Mouse (Mus musculus) myocyte (in vitro differentiated cells): ENCODE measurements around the gene Sin3b. TPM values are rescaled to one million over a fixed set of nuclear protein-coding genes. Genes with fewer than 3 reads are reported as not detected.

Source experiments
- H3K27me3 ChIP-seq: one replicate; pipeline ENCODE4 v1.6.1; 2011; ENCODE audit not compliant: control insufficient read depth, insufficient read depth, insufficient read length
- H3K36me3 ChIP-seq: one replicate; pipeline ENCODE4 v1.6.1; 2011; ENCODE audit not compliant: control insufficient read depth, insufficient read depth
- H3K4me2 ChIP-seq: one replicate; pipeline ENCODE4 v1.6.1; 2011; ENCODE audit warnings: low read depth, control low read depth
- H3K4me3 ChIP-seq: one replicate; pipeline ENCODE4 v1.5.1; 2011; ENCODE audit warnings: mild to moderate bottlenecking, control low read depth, moderate library complexity
- H3K79me2 ChIP-seq: one replicate; pipeline ENCODE4 v1.6.1; 2011; ENCODE audit not compliant: control insufficient read depth, insufficient read depth
- H3ac ChIP-seq: one replicate; pipeline ENCODE4 v1.6.1; 2011; ENCODE audit not compliant: control insufficient read depth, insufficient read length
- CEBPB ChIP-seq: IDR thresholded peaks from 2 replicates; pipeline ENCODE4 v1.6.1; 2011; ENCODE audit warnings: mild to moderate bottlenecking, moderate library complexity; ENCODE audit not compliant: poor library complexity, insufficient read depth, severe bottlenecking
- E2F4 ChIP-seq: IDR thresholded peaks from one replicate; pipeline ENCODE4 v1.6.1; 2011; ENCODE audit warnings: mild to moderate bottlenecking, control low read depth, moderate library complexity; ENCODE audit not compliant: insufficient read depth
- MAX ChIP-seq: IDR thresholded peaks from one replicate; pipeline ENCODE4 v1.6.1; 2011; ENCODE audit warnings: low read depth, mild to moderate bottlenecking, control low read depth
- MYOD1 ChIP-seq, 3 experiments: IDR thresholded peaks; one replicate each; pipeline ENCODE4 v1.6.1; 2011; ENCODE audit warnings: control low read depth in 2 of 3, low read depth in 2 of 3, mild to moderate bottlenecking in 2 of 3, moderate library complexity in 1 of 3; ENCODE audit not compliant: insufficient read length in 2 of 3, control insufficient read depth in 1 of 3
- MYOG ChIP-seq, 3 experiments: IDR thresholded peaks; one replicate each; pipeline ENCODE4 v1.6.1; 2011; ENCODE audit warnings: control low read depth in 2 of 3, low read depth in 2 of 3, mild to moderate bottlenecking in 2 of 3; ENCODE audit not compliant: insufficient read length in 2 of 3, control insufficient read depth in 1 of 3, insufficient read depth in 1 of 3
- POLR2A ChIP-seq: IDR thresholded peaks from one replicate; pipeline ENCODE4 v1.6.1; 2011; ENCODE audit warnings: low read depth, mild to moderate bottlenecking, control low read depth, moderate library complexity; ENCODE audit not compliant: insufficient read length
- POLR2AphosphoS2 ChIP-seq: IDR thresholded peaks from one replicate; pipeline ENCODE4 v1.6.1; 2011; ENCODE audit warnings: low read depth, control low read depth; ENCODE audit not compliant: insufficient read length
- REST ChIP-seq: IDR thresholded peaks from one replicate; pipeline ENCODE4 v1.6.1; 2011; ENCODE audit warnings: mild to moderate bottlenecking, control low read depth, moderate library complexity; ENCODE audit not compliant: insufficient read depth, insufficient read length
- SRF ChIP-seq: IDR thresholded peaks from one replicate; pipeline ENCODE4 v1.6.1; 2011; ENCODE audit warnings: low read depth; ENCODE audit not compliant: control insufficient read depth, insufficient read length
- TCF12 ChIP-seq: IDR thresholded peaks from one replicate; pipeline ENCODE4 v1.6.1; 2011; ENCODE audit warnings: mild to moderate bottlenecking, control low read depth; ENCODE audit not compliant: poor library complexity, insufficient read depth, severe bottlenecking
- TCF3 ChIP-seq: IDR thresholded peaks from one replicate; pipeline ENCODE4 v1.6.1; 2011; ENCODE audit warnings: low read depth, control low read depth; ENCODE audit not compliant: insufficient read length
- USF1 ChIP-seq: IDR thresholded peaks from one replicate; pipeline ENCODE4 v1.6.1; 2011; ENCODE audit warnings: low read depth, mild to moderate bottlenecking, control low read depth, moderate library complexity
- polyA plus RNA-seq: library from polyadenylated mRNA; unstranded; fragments of >200 nt; fragmentation: generic; extraction: Trizol; gene quantifications from one replicate; pipeline ENCODE4 v1.2.1, GENCODE M21; 2012; ENCODE audit warnings: missing spikeins

Sin3b gene
- polyA plus RNA-seq, 1 experiment = 155 TPM

GRCm38 (mm10) chr8:72765696-72766095, 42.6 kb downstream of the Sin3b start:
- no peaks in the 10 kb centered on the region for H3K36me3 ChIP-seq
- no peak overlapping the region for H3K4me2 ChIP-seq
- no peaks in the 10 kb centered on the region for H3K27me3 ChIP-seq
- H3K4me3 ChIP-seq = no peak overlapping the region
- TF ChIP-seq TCF3 (no peak), E2F4 (no peak), REST (no peak), SRF (no peak), POLR2AphosphoS2 (no peak), TCF12 (no peak), MAX (no peak), MYOG (IDR thresholded peaks at IDR 0.05; ENCODE audit: control insufficient read depth in 1 of 3, insufficient read depth in 1 of 3, insufficient read length in 2 of 3, low read depth in 2 of 3) (no peak), CEBPB (no peak), POLR2A (no peak), USF1 (no peak), MYOD1 (IDR thresholded peaks at IDR 0.05; ENCODE audit: control insufficient read depth in 1 of 3, insufficient read length in 2 of 3, low read depth in 2 of 3) (no peak)
- no peak overlapping the region for H3ac ChIP-seq
- H3K79me2 ChIP-seq = no peaks in the 10 kb centered on the region

- no peak overlapping the region for H3K4me2 ChIP-seq
- H3ac ChIP-seq = no peak overlapping the region
- no peak overlapping the region for H3K4me3 ChIP-seq
- no peaks in the 10 kb centered on the region for H3K36me3 ChIP-seq
- H3K79me2 ChIP-seq = no peaks in the 10 kb centered on the region
- TF ChIP-seq MYOG (IDR thresholded peaks at IDR 0.05; ENCODE audit: control insufficient read depth in 1 of 3, insufficient read depth in 1 of 3, insufficient read length in 2 of 3, low read depth in 2 of 3) (no peak), MAX (no peak), TCF3 (no peak), USF1 (no peak), POLR2A (no peak), E2F4 (no peak), CEBPB (no peak), MYOD1 (IDR thresholded peaks at IDR 0.05; ENCODE audit: control insufficient read depth in 1 of 3, insufficient read length in 2 of 3, low read depth in 2 of 3) (no peak), SRF (no peak), POLR2AphosphoS2 (no peak), REST (no peak), TCF12 (no peak)
- H3K27me3 ChIP-seq = no peaks in the 10 kb centered on the region
Observed at GRCm38 (mm10) chr8:72766777-72767176, 43.7 kb downstream of the Sin3b start.

- Histone ChIP-seq H3K4me2 (no peak overlapping the region), H3K79me2 (no peaks in the 10 kb centered on the region), H3K27me3 (no peaks in the 10 kb centered on the region)
Observed at GRCm38 (mm10) chr8:72777797-72778196, 54.7 kb downstream of the Sin3b start.

GRCm38 (mm10) chr8:72780644-72781043, 57.6 kb downstream of the Sin3b start:
- H3K36me3 ChIP-seq = no peaks in the 10 kb centered on the region
- TF ChIP-seq TCF12 (peak; percentile 14), USF1 (no peak), E2F4 (no peak), POLR2A (no peak), POLR2AphosphoS2 (no peak), MAX (no peak), TCF3 (no peak), CEBPB (no peak), MYOD1 (IDR thresholded peaks at IDR 0.05; ENCODE audit: control insufficient read depth in 1 of 3, insufficient read length in 2 of 3, low read depth in 2 of 3) (peak in 2 of 3 experiments; percentile 72 to 75), MYOG (IDR thresholded peaks at IDR 0.05; ENCODE audit: control insufficient read depth in 1 of 3, insufficient read depth in 1 of 3, insufficient read length in 2 of 3, low read depth in 2 of 3) (peak in 1 of 3 experiments; percentile 67)

More at GRCm38 (mm10) chr8:72777797-72778196, 54.7 kb downstream of the Sin3b start:
- Histone ChIP-seq H3K4me3 (no peak overlapping the region), H3ac (no peak overlapping the region), H3K36me3 (no peaks in the 10 kb centered on the region)
- TF ChIP-seq MYOD1 (IDR thresholded peaks at IDR 0.05; ENCODE audit: control insufficient read depth in 1 of 3, insufficient read length in 2 of 3, low read depth in 2 of 3) (peak; percentile 45 to 73 (median 58)), MYOG (IDR thresholded peaks at IDR 0.05; ENCODE audit: control insufficient read depth in 1 of 3, insufficient read depth in 1 of 3, insufficient read length in 2 of 3, low read depth in 2 of 3) (peak in 1 of 3 experiments; percentile 91), CEBPB (peak; percentile 61; the same call in 1 of the 2 replicates), TCF3 (peak; percentile 5), TCF12 (peak; percentile 49), E2F4 (no peak)

GRCm38 (mm10) chr8:72801583-72801982, 78.5 kb downstream of the Sin3b start:
- Histone ChIP-seq H3K4me2 (no peak overlapping the region), H3K36me3 (no peaks in the 10 kb centered on the region), H3K4me3 (no peak overlapping the region), H3K79me2 (no peaks in the 10 kb centered on the region), H3K27me3 (no peaks in the 10 kb centered on the region), H3ac (no peak overlapping the region)
- TF ChIP-seq TCF3 = no peak
- TF ChIP-seq POLR2A = no peak
- TF ChIP-seq REST = no peak
- TF ChIP-seq MYOD1 (IDR thresholded peaks at IDR 0.05; ENCODE audit: control insufficient read depth in 1 of 3, insufficient read length in 2 of 3, low read depth in 2 of 3) = peak in 2 of 3 experiments; percentile 77 to 86
- TF ChIP-seq MYOG (IDR thresholded peaks at IDR 0.05; ENCODE audit: control insufficient read depth in 1 of 3, insufficient read depth in 1 of 3, insufficient read length in 2 of 3, low read depth in 2 of 3) = no peak
- no peak for TF ChIP-seq USF1
- no peak for TF ChIP-seq E2F4
- TF ChIP-seq MAX = no peak
- TF ChIP-seq SRF = no peak

More at GRCm38 (mm10) chr8:72780644-72781043, 57.6 kb downstream of the Sin3b start:
- no peak overlapping the region for H3ac ChIP-seq
- H3K27me3 ChIP-seq = no peaks in the 10 kb centered on the region
- no peaks in the 10 kb centered on the region for H3K79me2 ChIP-seq
- no peak overlapping the region for H3K4me2 ChIP-seq
- H3K4me3 ChIP-seq = no peak overlapping the region
